Mouse (Mus musculus) forebrain, embryonic 13.5 days (tissue): ENCODE data around the gene Tfeb. TPM values are rescaled to one million over a fixed set of nuclear protein-coding genes. Genes with fewer than 3 reads are reported as not detected.

Experiments used
- ATAC-seq: fragments of 200-750 bp; cut with Nextera tagmentation; 2 replicates; pipeline ENCODE4 v1.8.0; 2017
- H3K27ac ChIP-seq: fragments of 300-500 bp; sonication (generic); 2 replicates; pipeline ENCODE4 v1.5.1; 2015; ENCODE audit warnings: inconsistent platforms, mild to moderate bottlenecking, moderate library complexity
- H3K27me3 ChIP-seq: fragments of 300-500 bp; sonication (generic); 2 replicates; pipeline ENCODE4 v1.6.1; 2015; ENCODE audit warnings: mild to moderate bottlenecking, inconsistent platforms
- H3K36me3 ChIP-seq: fragments of 300-500 bp; sonication (generic); 2 replicates; pipeline ENCODE4 v1.6.1; 2015; ENCODE audit warnings: mild to moderate bottlenecking, inconsistent platforms; ENCODE audit not compliant: poor library complexity, severe bottlenecking
- H3K4me1 ChIP-seq: fragments of 300-500 bp; sonication (generic); 2 replicates; pipeline ENCODE4 v1.6.1; 2015; ENCODE audit warnings: inconsistent platforms
- H3K4me2 ChIP-seq: fragments of 300-500 bp; sonication (generic); 2 replicates; pipeline ENCODE4 v1.6.1; 2015; ENCODE audit warnings: inconsistent platforms, mild to moderate bottlenecking, moderate library complexity
- H3K4me3 ChIP-seq: fragments of 300-500 bp; sonication (generic); 2 replicates; pipeline ENCODE4 v1.5.1; 2015; ENCODE audit warnings: mild to moderate bottlenecking, inconsistent platforms
- H3K9ac ChIP-seq: fragments of 300-500 bp; sonication (generic); 2 replicates; pipeline ENCODE4 v1.6.1; 2015; ENCODE audit warnings: mild to moderate bottlenecking, inconsistent platforms
- H3K9me3 ChIP-seq: fragments of 300-500 bp; sonication (generic); replicated peaks from 2 replicates; pipeline ENCODE4 v1.6.1; 2016; ENCODE audit warnings: inconsistent platforms
- WGBS: fragments of 180-500 bp; shearing (Covaris S2); methylation state at CpG from one replicate; pipeline ENCODE4 v1.1.7; 2015; 5-methylcytosine and 5-hydroxymethylcytosine counted together
- polyA plus RNA-seq: library from polyadenylated mRNA; unstranded; fragments of >200 nt; fragmentation: Nextera tagmentation; extraction: Ambion mirVana; gene quantifications from 2 replicates; pipeline ENCODE4 v1.2.1, GENCODE M21; 2015

The Tfeb gene
- polyA plus RNA-seq, 1 experiment from 2014 or later, result 1.7 TPM

DNA sequence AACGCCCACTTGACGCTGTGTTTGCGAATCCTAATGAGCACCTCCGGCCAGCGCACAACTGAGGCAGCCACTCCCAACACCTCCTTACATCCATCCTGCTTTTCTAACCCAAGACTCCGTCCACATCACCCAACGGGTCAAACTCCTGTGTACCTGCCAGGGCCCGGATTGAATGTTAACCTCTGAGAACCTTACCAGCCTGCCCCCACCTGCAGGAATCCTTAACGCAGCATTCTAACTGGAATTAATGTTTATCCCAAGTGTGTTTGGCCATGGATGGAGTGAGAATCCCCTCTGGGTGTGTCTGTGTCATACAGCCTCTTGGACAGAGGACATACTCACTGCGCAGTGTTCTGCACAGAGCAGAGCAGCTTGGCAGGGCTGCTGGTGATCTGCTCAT, 38.7 kb upstream of the Tfeb start:
- Histone ChIP-seq H3K27ac (no peak overlapping the region), H3K4me3 (no peak overlapping the region), H3K9ac (0 out of 2 replicates have a peak overlapping the region, but pooled peaks have one; percentile 5), H3K9me3 (no peaks in the 10 kb centered on the region), H3K4me2 (no peak overlapping the region), H3K4me1 (peaks cover 13% of the 10 kb centered on the region), H3K36me3 (peaks cover 38% of the 10 kb centered on the region; the same call in 1 of the 2 replicates), H3K27me3 (peaks cover 14% of the 10 kb centered on the region)
- 89% methylated on average over 10 of the region's 10 CpGs for WGBS
- no peak for ATAC-seq

DNA sequence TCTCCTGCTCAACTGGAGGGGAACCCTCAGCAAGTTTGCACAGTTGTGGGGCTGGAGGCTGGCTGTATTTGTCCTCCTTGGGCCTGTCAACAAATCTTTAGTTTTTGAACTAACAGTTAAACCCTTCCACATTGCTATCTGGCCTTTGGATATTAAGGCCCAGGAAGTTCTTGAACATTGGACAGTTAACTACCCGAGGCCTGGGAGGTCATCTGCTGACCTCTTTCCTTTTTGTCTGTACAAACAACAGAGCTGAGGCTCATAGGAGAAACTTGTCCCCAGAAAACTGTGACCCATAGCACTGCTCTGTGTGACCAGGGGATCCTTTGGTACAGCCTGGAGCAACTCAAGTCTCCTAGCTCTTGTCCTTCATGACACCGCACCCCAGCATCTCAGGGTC, 37.8 kb upstream of the Tfeb start:
- H3K4me2 ChIP-seq, result no peak overlapping the region
- H3K27ac ChIP-seq, result no peak overlapping the region
- ATAC-seq, result no peak
- WGBS, result 91% methylated on average over 2 of the region's 2 CpGs
- no peak overlapping the region for H3K9ac ChIP-seq
- peaks cover 44% of the 10 kb centered on the region; the same call in 1 of the 2 replicates for H3K36me3 ChIP-seq
- no peaks in the 10 kb centered on the region for H3K9me3 ChIP-seq
- 0 out of 2 replicates have a peak, but pooled peaks cover 7% of the 10 kb centered on the region for H3K27me3 ChIP-seq
- H3K4me3 ChIP-seq, result no peak overlapping the region
- peaks cover 8% of the 10 kb centered on the region for H3K4me1 ChIP-seq

DNA sequence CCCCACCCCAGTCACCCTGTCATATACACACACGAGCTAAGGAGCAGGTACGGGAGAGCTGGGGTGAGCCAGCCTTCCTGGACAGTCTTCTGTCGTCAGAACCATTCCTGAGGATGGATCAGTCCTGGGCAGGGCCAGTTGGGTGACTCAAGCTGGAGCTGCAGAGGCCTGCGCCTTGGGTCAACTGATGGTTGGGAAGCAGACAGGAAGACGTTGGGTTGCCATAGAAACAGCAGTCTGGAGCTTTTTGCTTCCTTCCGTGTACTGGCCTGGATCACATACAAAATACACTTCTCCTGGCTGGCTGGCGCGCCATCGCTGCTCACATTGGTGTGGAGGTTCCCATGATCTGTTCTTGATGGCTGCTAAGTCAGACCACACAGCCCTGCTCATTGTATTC, 35.0 kb upstream of the Tfeb start:
- Histone ChIP-seq H3K9me3 (no peaks in the 10 kb centered on the region), H3K4me2 (no peak overlapping the region), H3K27me3 (0 out of 2 replicates have a peak, but pooled peaks cover 6% of the 10 kb centered on the region), H3K27ac (no peak overlapping the region), H3K4me3 (no peak overlapping the region), H3K4me1 (no peaks in the 10 kb centered on the region), H3K36me3 (peaks cover 48% of the 10 kb centered on the region; the same call in 1 of the 2 replicates), H3K9ac (no peak overlapping the region)
- 81% methylated on average over 9 of the region's 9 CpGs for WGBS
- ATAC-seq, result no peak

DNA sequence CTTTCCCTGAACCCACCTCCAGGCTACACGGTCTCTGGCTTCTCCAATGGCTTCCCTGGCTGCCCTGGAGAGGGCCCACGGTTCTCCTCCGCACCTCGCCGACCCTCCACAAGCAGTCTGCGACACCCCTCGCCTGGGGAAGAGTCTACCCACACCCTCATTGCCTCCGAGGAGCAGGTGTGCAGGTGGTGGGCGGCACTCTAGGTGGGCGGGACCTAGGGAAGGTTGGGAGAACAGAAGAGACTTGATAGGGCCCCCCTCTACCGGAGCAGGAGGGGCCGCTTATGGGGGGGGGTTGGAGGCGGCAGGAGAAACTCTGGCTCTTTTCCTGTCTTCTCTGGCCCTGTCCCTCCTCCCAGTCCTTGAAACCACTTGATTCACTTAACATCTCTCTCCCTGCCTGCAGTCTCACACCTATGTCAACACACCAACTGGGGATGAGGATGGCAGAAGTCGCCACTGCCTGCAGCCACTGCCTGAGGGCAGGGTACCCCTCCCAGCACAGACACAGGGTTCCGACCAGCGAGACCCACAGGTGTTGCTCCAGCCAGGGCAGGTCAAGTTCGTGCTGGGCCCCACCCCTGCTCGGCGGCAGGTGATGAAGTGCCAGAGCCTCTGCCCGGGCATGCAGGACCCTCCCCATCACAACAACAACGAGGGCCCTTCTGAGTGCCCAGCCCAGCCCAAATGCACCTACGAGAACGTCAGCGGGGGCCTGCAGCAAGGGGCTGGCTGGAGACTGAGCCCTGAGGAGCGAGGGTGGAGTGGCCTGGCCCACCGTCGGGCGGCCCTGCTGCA, 34.1 kb upstream of the Tfeb start:
- H3K4me1 ChIP-seq, result no peaks in the 10 kb centered on the region
- no peaks in the 10 kb centered on the region for H3K9me3 ChIP-seq
- no peak overlapping the region for H3K4me2 ChIP-seq
- 0 out of 2 replicates have a peak, but pooled peaks cover 6% of the 10 kb centered on the region for H3K27me3 ChIP-seq
- H3K36me3 ChIP-seq, result peaks cover 48% of the 10 kb centered on the region; the same call in 1 of the 2 replicates
- no peak for ATAC-seq
- no peak overlapping the region for H3K27ac ChIP-seq
- 55% methylated on average over 26 of the region's 28 CpGs for WGBS
- no peak overlapping the region for H3K9ac ChIP-seq
- H3K4me3 ChIP-seq, result no peak overlapping the region

DNA sequence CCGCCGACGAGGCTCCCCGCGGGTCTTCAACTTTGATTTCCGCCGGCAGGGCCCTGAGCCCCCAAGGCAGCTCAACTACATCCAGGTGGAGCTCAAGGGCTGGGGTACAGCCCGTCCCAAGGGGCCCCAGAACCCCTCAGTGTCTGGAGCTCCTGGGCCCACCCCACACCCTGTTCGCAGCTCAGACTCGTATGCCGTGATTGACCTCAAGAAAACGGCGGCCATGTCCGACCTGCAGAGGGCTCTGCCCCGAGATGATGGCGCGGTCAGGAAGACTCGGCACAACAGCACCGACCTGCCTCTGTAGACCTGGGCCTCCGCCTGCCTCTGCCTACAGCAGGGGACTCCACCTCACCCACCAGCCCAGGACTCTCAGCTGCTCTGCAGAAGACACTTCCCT, 33.3 kb upstream of the Tfeb start:
- H3K4me2 ChIP-seq, result no peak overlapping the region
- H3K4me3 ChIP-seq, result no peak overlapping the region
- H3K9me3 ChIP-seq, result no peaks in the 10 kb centered on the region
- WGBS, result 42% methylated on average over 20 of the region's 20 CpGs
- H3K4me1 ChIP-seq, result no peaks in the 10 kb centered on the region
- no peak overlapping the region for H3K9ac ChIP-seq
- H3K27me3 ChIP-seq, result 0 out of 2 replicates have a peak, but pooled peaks cover 6% of the 10 kb centered on the region
- peaks cover 48% of the 10 kb centered on the region; the same call in 1 of the 2 replicates for H3K36me3 ChIP-seq
- no peak for ATAC-seq
- H3K27ac ChIP-seq, result no peak overlapping the region

DNA sequence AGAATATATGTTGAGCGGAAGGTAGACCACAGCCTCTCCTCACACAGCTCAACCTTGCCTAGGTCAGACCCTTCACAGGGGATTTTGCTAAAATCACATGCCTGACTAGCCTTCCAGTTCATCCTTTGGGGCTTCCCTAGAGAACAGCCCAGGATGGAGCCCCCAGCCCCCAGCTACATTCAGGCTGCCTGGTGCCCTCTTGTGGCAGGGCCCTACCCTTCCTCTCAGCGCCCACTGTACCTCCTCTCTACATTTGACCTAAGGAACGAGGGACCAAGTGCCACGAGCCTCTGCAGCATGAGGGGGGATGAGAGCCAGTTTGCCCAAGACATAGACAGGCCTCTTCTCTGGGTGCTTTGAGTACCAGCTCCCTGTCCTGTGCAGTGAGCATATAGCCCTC, 32.1 kb upstream of the Tfeb start:
- WGBS, result 83% methylated on average over 4 of the region's 4 CpGs
- no peaks in the 10 kb centered on the region for H3K4me1 ChIP-seq
- no peaks in the 10 kb centered on the region for H3K9me3 ChIP-seq
- H3K4me2 ChIP-seq, result no peak overlapping the region
- 0 out of 2 replicates have a peak, but pooled peaks cover 6% of the 10 kb centered on the region for H3K27me3 ChIP-seq
- no peak overlapping the region for H3K27ac ChIP-seq
- H3K4me3 ChIP-seq, result no peak overlapping the region
- peaks cover 40% of the 10 kb centered on the region; the same call in 1 of the 2 replicates for H3K36me3 ChIP-seq
- no peak for ATAC-seq
- no peak overlapping the region for H3K9ac ChIP-seq

DNA sequence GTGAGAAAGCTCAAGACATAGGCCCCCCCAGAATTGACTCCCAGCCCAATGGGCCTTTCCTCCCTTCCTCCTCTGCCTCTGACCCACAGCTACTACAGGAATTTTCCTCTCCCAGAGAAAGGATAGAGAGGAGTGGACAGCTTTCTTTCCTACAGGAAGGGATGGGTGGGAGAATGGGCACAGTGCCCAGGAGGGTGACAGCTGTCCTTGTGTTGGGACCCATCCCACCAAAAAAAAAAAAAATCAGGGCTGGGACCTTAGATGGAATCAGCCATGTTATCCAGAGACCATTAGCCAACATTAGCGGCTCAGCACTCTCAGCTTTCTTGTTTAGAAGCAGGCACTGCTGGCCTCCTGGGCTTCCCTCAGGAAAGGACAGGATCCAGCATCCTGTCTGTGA, 30.6 kb upstream of the Tfeb start:
- no peak overlapping the region for H3K4me2 ChIP-seq
- no peaks in the 10 kb centered on the region for H3K4me1 ChIP-seq
- no peak for ATAC-seq
- H3K4me3 ChIP-seq, result no peak overlapping the region
- H3K9me3 ChIP-seq, result no peaks in the 10 kb centered on the region
- H3K36me3 ChIP-seq, result peaks cover 29% of the 10 kb centered on the region; the same call in 1 of the 2 replicates
- no peak overlapping the region for H3K9ac ChIP-seq
- WGBS, result 71% methylated on average over 1 of the region's 1 CpGs
- 0 out of 2 replicates have a peak, but pooled peaks cover 6% of the 10 kb centered on the region for H3K27me3 ChIP-seq
- H3K27ac ChIP-seq, result no peak overlapping the region

DNA sequence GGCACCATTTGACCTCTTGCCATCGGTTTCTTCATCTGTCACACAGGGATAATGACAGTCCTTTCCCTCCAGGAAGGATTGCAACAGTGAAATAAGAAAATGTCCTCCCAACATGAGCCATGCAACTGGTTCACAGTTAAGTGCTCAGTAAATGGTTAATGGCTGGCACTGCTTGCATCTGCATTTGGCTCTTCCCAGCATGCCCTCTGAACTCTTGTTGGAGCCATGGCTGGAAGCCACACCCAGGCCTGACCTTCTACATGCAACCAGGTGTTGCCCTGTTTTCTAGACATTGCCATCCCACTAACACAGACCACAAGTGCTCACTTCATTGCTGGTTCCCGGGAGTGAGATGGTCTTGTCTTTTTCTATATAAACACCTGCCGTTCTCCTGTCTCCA, 28.9 kb upstream of the Tfeb start:
- Histone ChIP-seq H3K4me1 (no peaks in the 10 kb centered on the region), H3K27ac (no peak overlapping the region), H3K36me3 (peaks cover 12% of the 10 kb centered on the region; the same call in 1 of the 2 replicates), H3K4me3 (no peak overlapping the region), H3K27me3 (0 out of 2 replicates have a peak, but pooled peaks cover 4% of the 10 kb centered on the region), H3K9ac (no peak overlapping the region), H3K9me3 (no peaks in the 10 kb centered on the region), H3K4me2 (no peak overlapping the region)
- whole genome bisulfite sequencing, result 80% methylated on average over 3 of the region's 3 CpGs
- no peak for ATAC-seq

DNA sequence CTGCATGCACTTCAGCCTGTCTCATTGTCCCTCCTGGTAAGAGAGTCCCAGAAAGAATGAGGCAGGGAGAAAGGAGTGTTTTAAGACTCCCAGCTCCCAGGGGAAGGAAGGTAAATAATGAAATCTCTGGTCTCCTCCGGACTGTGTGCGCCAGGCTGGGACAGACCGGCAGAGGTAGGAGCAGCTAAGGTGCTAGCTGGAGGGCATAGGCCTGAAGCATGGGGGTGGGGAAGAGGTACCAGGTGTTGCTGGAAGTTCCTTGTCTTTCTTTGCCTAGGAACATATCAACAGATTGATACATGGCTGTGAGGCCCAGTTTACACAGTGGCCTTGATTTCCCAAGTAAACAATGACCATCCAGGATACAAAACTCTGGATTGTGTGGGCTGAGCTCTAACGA, 27.9 kb upstream of the Tfeb start:
- H3K9ac ChIP-seq, result no peak overlapping the region
- no peak for ATAC-seq
- 71% methylated on average over 4 of the region's 4 CpGs for WGBS
- H3K36me3 ChIP-seq, result 0 out of 2 replicates have a peak, but pooled peaks cover 4% of the 10 kb centered on the region
- H3K4me2 ChIP-seq, result no peak overlapping the region
- H3K9me3 ChIP-seq, result no peaks in the 10 kb centered on the region
- no peak overlapping the region for H3K27ac ChIP-seq
- H3K4me1 ChIP-seq, result no peaks in the 10 kb centered on the region
- H3K27me3 ChIP-seq, result no peaks in the 10 kb centered on the region
- no peak overlapping the region for H3K4me3 ChIP-seq

DNA sequence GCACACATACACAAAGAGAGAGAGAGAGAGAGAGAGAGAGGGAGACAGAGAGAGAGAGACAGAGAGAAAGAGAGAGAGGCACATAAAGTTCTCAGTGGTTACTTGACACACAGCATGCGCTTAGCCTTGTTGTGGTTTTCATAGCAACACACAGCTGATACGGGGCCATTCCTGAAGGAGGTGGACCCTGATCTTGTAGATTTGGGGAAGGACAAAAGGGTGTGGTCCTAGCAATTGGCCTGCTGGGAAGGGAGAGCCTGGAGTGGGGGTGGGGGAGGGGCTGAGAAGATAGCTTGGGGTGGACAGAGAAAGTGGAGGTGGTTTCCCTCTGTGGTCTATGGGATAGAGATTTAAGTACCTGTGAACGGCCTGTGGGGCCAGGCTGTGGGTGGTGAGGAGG, 26.8 kb upstream of the Tfeb start:
- Histone ChIP-seq H3K4me2 (no peak overlapping the region), H3K27ac (no peak overlapping the region), H3K27me3 (no peaks in the 10 kb centered on the region), H3K9me3 (no peaks in the 10 kb centered on the region), H3K36me3 (no peaks in the 10 kb centered on the region), H3K4me3 (no peak overlapping the region), H3K4me1 (no peaks in the 10 kb centered on the region), H3K9ac (no peak overlapping the region)
- ATAC-seq, result no peak
- WGBS, result 79% methylated on average over 3 of the region's 3 CpGs

DNA sequence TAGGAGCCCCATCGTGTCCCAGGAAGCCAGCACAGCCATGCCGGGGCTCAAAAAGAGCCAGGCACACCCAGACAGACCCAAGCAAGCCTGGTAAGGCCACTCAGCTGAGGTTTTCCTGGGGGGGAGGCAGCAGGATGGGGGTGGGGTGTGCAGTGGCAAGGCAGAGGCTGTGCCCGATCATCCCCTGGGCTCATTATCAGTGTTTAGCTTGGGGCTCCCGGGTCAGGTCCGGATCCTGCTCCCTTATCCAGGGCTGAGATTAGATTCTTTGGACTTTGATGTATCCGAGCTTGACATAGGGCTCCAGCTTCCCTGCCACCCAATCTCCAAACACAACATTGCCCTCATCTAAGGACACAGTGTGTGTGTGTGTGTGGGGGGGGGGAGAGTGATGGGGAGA, 24.9 kb upstream of the Tfeb start:
- Histone ChIP-seq H3K4me2 (no peak overlapping the region), H3K9ac (no peak overlapping the region), H3K27me3 (no peaks in the 10 kb centered on the region), H3K36me3 (no peaks in the 10 kb centered on the region), H3K9me3 (no peaks in the 10 kb centered on the region), H3K4me1 (no peaks in the 10 kb centered on the region), H3K4me3 (no peak overlapping the region), H3K27ac (no peak overlapping the region)
- WGBS, result 64% methylated on average over 6 of the region's 6 CpGs
- ATAC-seq, result no peak

DNA sequence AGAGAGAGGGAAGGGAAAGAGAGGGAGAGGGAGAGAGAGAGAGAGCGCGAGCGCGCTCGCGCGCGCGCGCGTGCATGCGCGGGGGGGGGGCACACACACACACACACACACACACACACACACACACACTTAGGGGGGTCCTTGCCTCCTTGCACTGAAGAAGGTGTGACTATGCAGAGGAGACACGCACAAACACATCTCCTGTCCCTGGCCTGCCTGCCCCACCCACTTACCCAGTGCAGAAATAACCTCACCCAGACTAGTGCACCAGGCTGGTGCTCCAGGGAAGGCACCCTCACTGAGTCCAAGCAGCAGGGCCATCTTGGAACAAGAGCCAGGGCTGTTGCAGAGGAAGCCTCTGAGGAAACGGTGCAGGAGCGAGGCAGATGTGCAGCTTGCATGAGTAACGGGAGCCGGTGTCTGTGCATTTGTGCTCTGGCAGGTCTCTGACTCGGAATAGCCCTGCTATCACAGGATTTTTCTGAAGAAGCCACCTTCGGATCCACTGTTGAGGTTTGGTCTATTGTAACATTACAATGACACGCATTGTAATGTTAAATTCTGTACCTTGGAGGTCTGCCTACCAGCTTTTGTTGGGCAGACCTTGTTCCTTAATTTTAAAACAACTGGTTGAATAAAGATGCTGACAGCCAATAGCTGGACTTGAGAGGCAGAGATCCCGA, 23.8 kb upstream of the Tfeb start:
- Histone ChIP-seq H3K27ac (no peak overlapping the region), H3K36me3 (no peaks in the 10 kb centered on the region), H3K4me2 (no peak overlapping the region), H3K4me1 (no peaks in the 10 kb centered on the region), H3K9ac (no peak overlapping the region), H3K4me3 (no peak overlapping the region), H3K27me3 (no peaks in the 10 kb centered on the region), H3K9me3 (no peaks in the 10 kb centered on the region)
- WGBS, result 45% methylated on average over 12 of the region's 22 CpGs
- ATAC-seq, result no peak
